Mouse (Mus musculus) neutrophil, adult 65 days (primary cell): ENCODE data around the gene Xpa. TPM values are rescaled to one million over a fixed set of nuclear protein-coding genes. Genes with fewer than 3 reads are reported as not detected.

ENCODE experiments used
- total RNA-seq: library from RNA; stranded (reverse); gene quantifications from 2 replicates; pipeline ENCODE4 v1.2.4, GENCODE M21; 2023

Gene Xpa
- total RNA-seq: 14.0 and 15.9 TPM in 2 replicates

GRCm38 (mm10) chr4:46195781-46196487 is at the start of gene Xpa:
Gene Xpa, minus strand, starts transcription at chr4:46196311.

GRCm38 (mm10) chr4:46138287-46139222 is 57.6 kb downstream of the Xpa start, which contains the start of the genes Ncbp1 and Tstd2:
Gene Ncbp1, plus strand, starts transcription at chr4:46138613.
Gene Tstd2, minus strand, starts transcription at chr4:46138694.

Other genes with a start within 250 kb of the Xpa start
- gene Tdrd7, start 231.0 kb downstream of the Xpa start, total RNA-seq: 32.7 and 37.0 TPM in 2 replicates
- 0.93 and 1.7 TPM in 2 replicates for gene Tmod1, start 157.4 kb downstream of the Xpa start, total RNA-seq
- 30.3 and 37.3 TPM in 2 replicates for gene Ncbp1, start 57.7 kb downstream of the Xpa start, total RNA-seq
- gene Tstd2, start 57.6 kb downstream of the Xpa start, total RNA-seq: 23.7 and 33.0 TPM in 2 replicates
- 0.14 TPM in 1 of 2 replicates, not detected in the other for gene Foxe1, start 147.3 kb upstream of the Xpa start, total RNA-seq
- gene Trmo, start 193.1 kb upstream of the Xpa start, total RNA-seq: 2.2 and 3.2 TPM in 2 replicates
- 1.0 and 2.2 TPM in 2 replicates for gene Hemgn, start 217.2 kb upstream of the Xpa start, total RNA-seq